Mouse (Mus musculus): ENCODE measurements at regions not wholly inside any gene's neighbourhood (a gene's known extent, or its start where the extent isn't known, plus 50 kb on each side); places are given as distances from the start of the nearest gene placed in this dataset.

- Histone ChIP-seq H3K27ac (ENCODE audit: low read depth, low read length) (no peak overlapping the region), H3K27me3 (ENCODE audit: insufficient read depth, low read length) (no peaks in the 10 kb centered on the region), H3K4me3 (ENCODE audit: low read depth, low read length) (no peak overlapping the region), H3K36me3 (ENCODE audit: insufficient read depth, low read length) (no peaks in the 10 kb centered on the region), H3K4me1 (ENCODE audit: insufficient read depth, low read length) (no peaks in the 10 kb centered on the region), H3K9me3 (ENCODE audit: low read length) (no peaks in the 10 kb centered on the region), H3K9ac (replicated peaks; ENCODE audit: low read length, poor library complexity, severe bottlenecking) (no peak overlapping the region), H3K4me2 (ENCODE audit: low read depth, low read length, poor library complexity, severe bottlenecking) (no peak overlapping the region)
- WGBS, result 77% methylated on average over 9 of the region's 9 CpGs
- TF ChIP-seq CTCF (IDR thresholded peaks at IDR 0.05), result no peak
- no peak for DNase-seq (ENCODE audit: low spot score)
- ATAC-seq (ENCODE audit: low FRiP score), result no peak
Measured at GRCm38 (mm10) chr14:25340845-25341244, 118.1 kb upstream of the Zmiz1 start.

- Histone ChIP-seq H3K27ac (ENCODE audit: low read depth, low read length) (no peak overlapping the region), H3K4me3 (ENCODE audit: low read depth, low read length) (no peak overlapping the region), H3K4me1 (ENCODE audit: insufficient read depth, low read length) (no peaks in the 10 kb centered on the region), H3K27me3 (ENCODE audit: insufficient read depth, low read length) (no peaks in the 10 kb centered on the region), H3K4me2 (ENCODE audit: low read depth, low read length, poor library complexity, severe bottlenecking) (no peak overlapping the region), H3K9me3 (ENCODE audit: low read length) (no peaks in the 10 kb centered on the region), H3K9ac (replicated peaks; ENCODE audit: low read length, poor library complexity, severe bottlenecking) (no peak overlapping the region), H3K36me3 (ENCODE audit: insufficient read depth, low read length) (no peaks in the 10 kb centered on the region)
- 75% methylated on average over 9 of the region's 9 CpGs for WGBS
- DNase-seq (ENCODE audit: low spot score) (no peak), ATAC-seq (ENCODE audit: low FRiP score) (no peak)
- no peak for TF ChIP-seq CTCF (IDR thresholded peaks at IDR 0.05)
Measured at GRCm38 (mm10) chr14:25341848-25342427, 117.0 kb upstream of the Zmiz1 start.

- H3K27me3 ChIP-seq (ENCODE audit: insufficient read depth, low read length), result no peaks in the 10 kb centered on the region
- WGBS, result 61% methylated on average over 4 of the region's 4 CpGs
- no peak overlapping the region for H3K27ac ChIP-seq (ENCODE audit: low read depth, low read length)
- no peak overlapping the region for H3K4me3 ChIP-seq (ENCODE audit: low read depth, low read length)
- H3K4me1 ChIP-seq (ENCODE audit: insufficient read depth, low read length), result no peaks in the 10 kb centered on the region
- ATAC-seq (ENCODE audit: low FRiP score), result no peak
- no peak overlapping the region for H3K9ac ChIP-seq (replicated peaks; ENCODE audit: low read length, poor library complexity, severe bottlenecking)
- H3K9me3 ChIP-seq (ENCODE audit: low read length), result no peaks in the 10 kb centered on the region
- DNase-seq (ENCODE audit: low spot score), result no peak
- H3K36me3 ChIP-seq (ENCODE audit: insufficient read depth, low read length), result no peaks in the 10 kb centered on the region
- H3K4me2 ChIP-seq (ENCODE audit: low read depth, low read length, poor library complexity, severe bottlenecking), result no peak overlapping the region
- TF ChIP-seq CTCF (IDR thresholded peaks at IDR 0.05), result no peak
Measured at GRCm38 (mm10) chr14:25342865-25343565, 116.0 kb upstream of the Zmiz1 start.

GRCm38 (mm10) chr14:25345995-25346394 lies 113.0 kb upstream of the Zmiz1 start:
- no peak overlapping the region for H3K4me3 ChIP-seq (ENCODE audit: low read depth, low read length)
- H3K27ac ChIP-seq (ENCODE audit: low read depth, low read length), result no peak overlapping the region
- H3K27me3 ChIP-seq (ENCODE audit: insufficient read depth, low read length), result no peaks in the 10 kb centered on the region
- no peak for TF ChIP-seq CTCF (IDR thresholded peaks at IDR 0.05)
- no peaks in the 10 kb centered on the region for H3K4me1 ChIP-seq (ENCODE audit: insufficient read depth, low read length)
- DNase-seq (ENCODE audit: low spot score) (no peak), ATAC-seq (ENCODE audit: low FRiP score) (no peak)
- no peak overlapping the region for H3K4me2 ChIP-seq (ENCODE audit: low read depth, low read length, poor library complexity, severe bottlenecking)
- no peak overlapping the region for H3K9ac ChIP-seq (replicated peaks; ENCODE audit: low read length, poor library complexity, severe bottlenecking)
- H3K36me3 ChIP-seq (ENCODE audit: insufficient read depth, low read length), result no peaks in the 10 kb centered on the region
- WGBS, result 62% methylated on average over 2 of the region's 2 CpGs
- H3K9me3 ChIP-seq (ENCODE audit: low read length), result no peaks in the 10 kb centered on the region

- ATAC-seq (ENCODE audit: low FRiP score) (no peak), DNase-seq (ENCODE audit: low spot score) (no peak)
- no peaks in the 10 kb centered on the region for H3K4me1 ChIP-seq (ENCODE audit: insufficient read depth, low read length)
- H3K9me3 ChIP-seq (ENCODE audit: low read length), result no peaks in the 10 kb centered on the region
- no peak overlapping the region for H3K4me2 ChIP-seq (ENCODE audit: low read depth, low read length, poor library complexity, severe bottlenecking)
- no peak for TF ChIP-seq CTCF (IDR thresholded peaks at IDR 0.05)
- WGBS, result 82% methylated on average over 7 of the region's 7 CpGs
- no peaks in the 10 kb centered on the region for H3K27me3 ChIP-seq (ENCODE audit: insufficient read depth, low read length)
- no peak overlapping the region for H3K9ac ChIP-seq (replicated peaks; ENCODE audit: low read length, poor library complexity, severe bottlenecking)
- H3K36me3 ChIP-seq (ENCODE audit: insufficient read depth, low read length), result no peaks in the 10 kb centered on the region
- no peak overlapping the region for H3K4me3 ChIP-seq (ENCODE audit: low read depth, low read length)
- H3K27ac ChIP-seq (ENCODE audit: low read depth, low read length), result no peak overlapping the region
Measured at GRCm38 (mm10) chr14:25346813-25347610, 112.0 kb upstream of the Zmiz1 start.

All from midbrain, postnatal 0 days (tissue).